Mouse (Mus musculus) urinary bladder, postnatal 36 days (tissue): ENCODE measurements around the gene Stk35.
"Not testable (repeated sequence)": the region's sequence is repeated elsewhere in the genome, so short reads cannot be mapped to it uniquely, and the experiment has no call there.

Source experiments
- DNase-seq, 2 experiments: peaks; one replicate each; pipeline ENCODE4 v3.0.0; 2022; ENCODE audit warnings: low spot score in 2 of 2, mixed read lengths in 1 of 2

Gene Stk35

DNA sequence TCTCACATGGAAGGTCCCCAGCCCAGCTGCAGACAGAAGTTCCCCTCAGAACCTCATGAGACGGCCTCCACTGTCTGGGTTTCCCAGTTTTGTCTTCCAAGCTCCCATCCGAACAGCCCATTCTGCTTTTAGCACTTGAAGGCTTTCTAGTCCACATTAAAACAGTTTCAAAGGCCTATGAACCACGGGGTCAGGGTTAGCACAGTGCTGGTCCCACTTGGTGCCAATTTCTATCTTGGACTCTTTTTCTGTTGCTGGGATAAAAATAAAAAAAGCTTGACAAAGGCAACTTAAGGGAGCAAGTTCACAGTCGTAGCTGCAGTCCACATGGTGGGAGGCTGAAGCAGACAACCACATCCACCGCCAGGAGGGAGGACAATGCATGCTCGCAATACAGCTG lies 34.6 kb downstream of the Stk35 start:
- DNase-seq = no peak

DNA sequence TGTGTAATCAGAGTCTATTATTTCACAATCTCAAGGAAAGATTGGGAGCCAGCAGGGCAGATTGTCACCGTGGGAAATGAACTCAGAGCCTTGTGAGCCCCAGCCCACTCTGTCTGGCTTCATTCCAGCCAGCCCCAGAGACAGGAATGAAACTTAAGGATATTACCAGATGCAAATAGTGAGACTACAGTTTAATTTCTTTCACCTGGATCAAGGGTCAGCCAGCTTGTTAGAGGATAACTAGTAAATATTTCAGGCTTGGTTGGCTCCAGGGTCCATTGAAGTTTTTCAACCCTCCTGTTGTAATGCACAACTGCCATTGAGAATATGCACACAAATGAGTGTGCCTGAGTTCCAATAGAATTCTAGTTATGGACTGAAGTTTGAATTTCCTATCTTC lies 36.6 kb downstream of the Stk35 start:
- DNase-seq = no peak

DNA sequence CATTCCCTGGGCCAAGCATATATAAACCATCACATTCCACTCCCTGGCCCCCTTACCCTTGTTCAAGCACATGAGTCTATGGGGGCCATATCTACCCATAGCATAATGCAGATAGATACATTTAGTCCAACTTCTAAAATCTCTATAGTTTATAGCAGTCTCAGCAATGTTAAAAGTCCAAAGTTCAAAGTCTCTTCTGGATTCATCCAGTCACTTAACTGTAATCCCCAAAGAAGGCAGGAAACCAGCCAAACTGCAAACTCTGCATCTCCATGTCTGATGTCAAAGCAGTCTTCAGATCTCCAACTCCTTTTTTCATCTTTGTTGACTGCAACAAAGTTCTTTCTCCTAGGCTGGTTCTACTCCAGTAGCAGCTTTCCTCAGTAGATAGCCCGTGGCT lies 38.0 kb downstream of the Stk35 start:
- DNase-seq = no peak

DNA sequence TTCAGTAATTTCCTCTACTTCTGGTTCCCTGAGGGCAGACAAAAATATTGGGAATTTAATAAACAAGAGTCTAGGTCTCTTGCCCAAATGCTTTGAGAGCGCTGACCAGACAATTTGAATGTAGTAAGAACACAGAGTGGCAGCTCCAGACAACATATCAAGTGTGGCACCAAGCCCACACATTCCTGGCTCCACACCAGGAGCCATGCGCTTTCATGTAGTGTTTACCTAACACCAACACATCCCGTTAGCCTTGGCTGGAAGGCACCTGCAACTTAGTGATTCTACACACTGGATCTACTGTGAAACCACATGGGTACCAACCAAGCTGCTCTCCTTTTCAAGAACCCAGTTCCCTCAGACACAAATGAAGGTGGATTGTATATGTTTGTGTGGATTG lies 45.5 kb downstream of the Stk35 start:
- no peak for DNase-seq

DNA sequence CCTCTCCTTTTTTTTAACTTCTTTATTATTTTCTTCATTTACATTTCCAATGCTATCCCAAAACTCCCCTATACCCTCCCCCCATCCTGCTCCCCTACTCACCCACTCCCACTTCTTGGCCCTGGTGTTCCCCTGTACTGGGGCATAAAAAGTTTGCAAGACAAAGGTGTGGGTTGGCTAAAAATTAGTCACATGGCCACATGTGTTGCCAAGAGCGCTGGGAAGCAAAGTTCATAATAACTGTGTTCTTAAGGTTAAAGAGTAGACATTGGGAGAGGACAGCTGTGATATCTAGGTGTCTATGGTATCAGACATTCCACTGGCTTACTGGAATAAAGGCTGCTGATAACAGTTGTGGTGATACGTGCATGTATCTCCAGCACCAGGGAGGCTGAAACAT lies 46.2 kb downstream of the Stk35 start:
- no peak for DNase-seq

DNA sequence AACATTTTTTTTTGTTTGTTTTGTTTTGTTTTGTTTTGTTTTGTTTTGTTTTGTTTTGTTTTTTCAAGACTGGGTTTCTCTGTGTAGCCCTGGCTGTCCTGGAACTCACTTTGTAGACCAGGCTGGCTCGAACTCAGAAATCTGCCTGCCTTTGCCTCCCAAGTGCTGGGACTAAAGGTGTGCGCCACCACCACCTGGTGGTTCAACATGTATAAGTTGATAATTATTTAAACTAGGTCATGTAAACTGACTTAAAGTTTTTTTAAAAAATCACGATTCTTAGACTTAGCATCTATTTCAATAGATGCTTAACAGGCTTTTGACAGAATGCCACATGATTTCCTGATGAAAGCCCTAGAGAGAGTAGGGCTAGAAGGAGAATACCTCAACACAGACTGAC lies 48.8 kb downstream of the Stk35 start:
- not testable (repeated sequence) for DNase-seq

DNA sequence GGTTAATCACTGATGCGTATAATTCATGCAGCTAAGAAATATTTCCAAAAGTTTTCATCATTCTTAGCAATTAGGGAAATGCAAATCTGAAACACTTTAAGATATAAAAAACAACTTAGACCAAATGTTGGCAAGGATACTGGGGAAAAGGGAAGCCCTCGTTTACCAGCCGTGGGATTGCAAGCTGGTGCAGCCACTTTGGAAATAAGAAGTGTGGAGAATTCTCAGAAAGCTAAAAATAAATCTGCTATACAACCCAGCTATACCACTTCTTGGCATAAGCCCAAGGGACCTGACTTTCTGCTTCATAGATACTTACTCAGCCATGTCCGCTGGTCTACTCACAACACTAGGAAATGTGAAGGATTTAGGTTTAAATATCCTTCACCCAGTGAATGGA lies 51.2 kb downstream of the Stk35 start:
- DNase-seq = no peak

DNA sequence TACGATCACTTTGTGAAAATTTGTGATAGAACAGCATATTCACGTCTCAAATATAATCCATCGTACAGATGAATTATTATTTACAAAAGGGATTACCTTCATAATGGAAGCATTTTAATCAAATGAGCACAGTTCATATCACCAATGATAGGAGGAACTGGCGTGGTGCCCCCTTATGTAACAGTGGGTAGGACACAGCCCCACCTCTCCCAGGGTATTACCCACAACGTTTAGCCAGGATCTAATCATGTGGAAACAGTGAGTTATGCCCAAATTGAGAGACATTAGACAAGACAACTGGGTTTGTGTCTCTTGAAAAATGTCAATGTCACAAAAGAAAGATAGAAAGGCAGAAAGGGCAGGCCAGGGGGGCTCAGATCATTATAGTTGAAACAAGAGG lies 62.9 kb downstream of the Stk35 start:
- no peak for DNase-seq

DNA sequence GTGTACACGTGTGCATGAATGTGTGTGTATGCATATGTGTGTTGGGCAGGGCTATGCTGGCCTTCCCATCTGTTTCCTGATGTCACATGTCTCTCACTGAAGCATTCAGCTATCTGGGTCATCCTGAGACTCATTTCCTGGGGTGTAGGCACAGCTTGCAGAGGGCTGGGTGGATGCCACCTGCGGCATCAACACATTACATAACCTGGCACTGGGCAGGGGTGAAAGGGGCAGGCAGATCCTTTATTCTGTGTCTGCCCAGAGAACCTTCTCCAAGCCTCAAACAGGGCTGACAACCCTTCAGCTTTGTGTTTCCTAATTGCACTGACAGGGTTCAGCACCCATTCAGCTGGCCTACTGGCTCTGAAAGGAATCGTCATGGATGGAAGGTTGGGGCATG lies 64.6 kb downstream of the Stk35 start:
- no peak for DNase-seq

DNA sequence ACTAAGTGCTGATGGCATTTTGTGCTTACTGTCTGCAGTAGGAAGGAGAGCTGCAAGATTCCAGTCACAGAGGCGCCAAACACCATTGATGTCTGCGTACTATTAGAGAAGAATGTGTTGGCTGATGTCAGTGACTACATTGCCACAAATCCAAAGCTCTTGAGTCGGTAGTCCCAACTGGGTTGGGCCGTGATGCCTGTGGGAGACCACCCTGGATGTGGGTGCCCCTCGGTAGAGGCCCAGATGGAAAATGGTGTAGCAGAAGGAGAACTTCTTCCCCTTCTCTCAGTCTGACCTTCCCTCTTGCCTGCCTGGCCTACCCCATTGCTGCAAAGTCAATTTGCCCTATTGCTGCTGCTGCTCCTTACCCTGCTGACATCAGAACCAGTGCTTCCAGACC lies 68.8 kb downstream of the Stk35 start:
- no peak for DNase-seq

DNA sequence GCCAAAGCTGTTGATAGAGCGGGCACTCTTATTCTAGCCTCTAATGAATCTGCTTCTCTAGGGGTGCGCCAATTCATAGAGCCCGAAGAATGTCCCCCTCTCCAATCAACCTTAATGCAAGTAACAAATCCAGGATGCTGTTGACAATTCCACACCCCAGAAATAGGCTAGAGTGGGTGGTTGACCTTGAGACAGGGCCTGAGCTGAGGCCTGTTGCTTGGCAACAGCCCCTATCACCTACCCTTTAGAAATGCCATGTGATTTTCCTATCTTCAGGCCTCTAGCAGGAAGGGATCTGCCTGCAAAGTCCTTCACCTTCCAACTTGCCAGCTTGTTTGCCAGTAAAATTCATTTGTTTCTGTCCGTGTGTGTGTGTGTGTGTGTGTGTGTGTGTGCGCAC lies 70.9 kb downstream of the Stk35 start:
- DNase-seq = no peak

DNA sequence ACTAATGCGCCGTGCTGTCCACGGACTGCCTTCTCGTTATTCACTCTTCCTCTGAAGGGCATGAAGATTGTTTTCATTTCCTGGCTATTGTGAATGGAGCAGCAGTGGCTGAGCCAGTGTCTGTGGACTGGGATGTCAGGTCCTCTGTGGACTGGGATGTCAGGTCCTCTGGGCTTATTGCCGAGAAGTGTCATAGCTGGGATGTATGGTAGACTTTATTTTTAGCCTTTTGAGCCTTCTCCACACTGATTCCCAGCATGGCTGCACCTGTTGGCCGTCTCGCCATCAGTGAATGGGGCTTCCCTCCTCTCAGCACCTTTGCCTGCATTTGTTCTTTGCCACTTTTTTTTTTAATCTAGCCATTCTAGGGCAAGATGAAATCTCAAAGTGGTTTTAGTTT lies 71.8 kb downstream of the Stk35 start:
- DNase-seq = no peak

DNA sequence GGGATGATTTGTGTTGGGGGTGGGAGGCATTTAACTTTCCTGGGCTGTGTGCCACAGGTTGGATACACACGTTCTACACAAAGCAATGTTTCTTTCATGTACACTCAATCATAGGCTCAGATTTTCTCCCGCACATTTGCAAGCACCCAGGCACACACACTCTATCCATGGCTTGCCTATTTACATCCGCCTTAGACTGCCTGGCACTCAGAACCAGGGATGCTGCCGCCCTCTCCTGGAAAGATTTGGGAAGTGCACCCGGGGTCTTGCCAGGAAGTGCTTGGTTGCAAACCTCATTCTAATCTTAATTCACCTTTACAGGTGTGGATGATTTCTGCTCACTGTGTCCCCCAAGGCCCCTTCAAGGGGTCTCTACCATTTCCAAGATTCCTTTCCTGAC lies 73.2 kb downstream of the Stk35 start:
- peak; percentile 77 to 80 for DNase-seq

DNA sequence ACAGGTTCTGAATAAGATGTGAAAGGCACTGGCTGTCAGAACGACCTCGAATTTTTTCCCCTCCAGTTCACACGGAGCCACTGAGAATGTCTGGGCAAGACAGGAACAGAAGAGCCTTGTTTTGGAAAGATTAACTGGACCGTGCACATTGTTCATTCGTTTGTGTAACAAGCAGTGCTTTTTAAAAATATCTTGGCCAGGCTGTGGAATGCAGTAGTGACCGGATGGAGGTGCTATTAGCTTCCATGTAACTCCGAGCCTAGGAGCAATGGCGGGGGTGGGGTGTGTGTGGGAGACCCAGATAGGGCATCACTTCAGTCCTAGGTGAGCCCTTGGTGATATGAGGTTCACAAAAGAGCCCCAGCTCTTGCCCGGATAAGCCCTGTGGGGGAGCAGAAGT lies 73.8 kb downstream of the Stk35 start:
- DNase-seq = no peak

DNA sequence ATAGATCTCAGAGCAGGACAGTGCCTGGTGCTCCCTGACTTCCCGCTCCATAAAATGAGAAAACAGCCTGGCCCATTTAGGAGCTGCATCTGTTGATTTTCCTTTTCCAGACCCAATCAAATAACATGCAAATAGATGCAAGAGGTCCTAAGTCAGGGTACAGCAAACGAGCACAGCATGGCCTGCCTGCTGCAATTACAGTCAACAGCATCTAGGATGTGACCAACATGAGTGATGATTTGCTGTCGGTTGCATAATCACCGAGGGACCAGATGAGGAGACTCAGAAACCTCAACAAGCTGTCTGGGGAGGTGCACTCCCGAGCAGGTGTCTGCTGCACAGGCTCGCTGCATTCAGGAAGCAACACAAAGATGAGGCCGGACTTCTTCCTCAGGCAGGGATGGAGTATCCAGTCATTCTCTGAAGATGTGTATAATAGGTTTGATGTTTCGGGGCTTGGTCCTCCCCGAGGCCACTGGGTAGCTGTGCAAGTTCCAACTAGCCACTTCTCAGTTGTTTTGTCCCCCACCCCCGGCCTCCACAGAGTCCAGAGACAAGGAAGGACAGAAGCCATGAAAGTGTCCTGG lies 74.3 kb downstream of the Stk35 start:
- DNase-seq = no peak

DNA sequence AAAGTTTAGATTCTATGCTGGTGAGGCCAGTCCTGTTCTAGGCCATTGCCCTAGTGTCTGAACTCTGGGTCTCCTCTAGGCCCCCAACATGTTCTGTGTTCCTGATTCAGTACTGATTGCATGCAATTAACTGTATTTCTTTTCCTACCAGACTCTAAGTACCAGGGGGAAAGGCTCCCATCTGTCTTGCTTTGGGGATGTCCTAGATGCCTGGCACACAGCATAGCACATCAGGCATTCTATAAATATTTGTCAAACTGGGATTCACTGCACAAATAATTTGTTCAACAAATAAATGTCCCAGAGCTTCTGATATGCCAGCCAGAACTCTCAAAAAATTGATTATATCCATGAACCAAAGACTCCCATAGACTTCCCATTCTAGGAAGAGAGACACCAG lies 76.6 kb downstream of the Stk35 start:
- no peak for DNase-seq

DNA sequence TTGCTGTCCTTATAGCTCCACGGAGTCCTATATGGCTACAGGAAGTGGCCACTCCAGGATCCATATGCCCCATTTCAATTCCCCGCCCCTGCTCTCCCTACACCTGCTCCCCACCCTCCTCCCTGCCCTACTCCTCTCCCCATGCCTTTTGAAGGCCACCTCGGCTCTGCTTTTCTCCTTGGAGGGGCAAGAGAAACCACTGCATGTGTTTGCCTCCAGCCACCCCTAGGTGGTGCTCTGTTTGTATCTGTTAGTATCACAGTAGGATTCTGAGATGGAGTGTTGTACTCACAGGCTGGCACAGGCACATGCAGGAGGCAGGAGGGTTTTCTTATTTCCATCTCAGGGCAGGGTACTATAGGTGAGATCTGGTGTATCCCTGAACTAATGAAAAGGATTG lies 79.5 kb downstream of the Stk35 start:
- peak; percentile 28 to 30 for DNase-seq

DNA sequence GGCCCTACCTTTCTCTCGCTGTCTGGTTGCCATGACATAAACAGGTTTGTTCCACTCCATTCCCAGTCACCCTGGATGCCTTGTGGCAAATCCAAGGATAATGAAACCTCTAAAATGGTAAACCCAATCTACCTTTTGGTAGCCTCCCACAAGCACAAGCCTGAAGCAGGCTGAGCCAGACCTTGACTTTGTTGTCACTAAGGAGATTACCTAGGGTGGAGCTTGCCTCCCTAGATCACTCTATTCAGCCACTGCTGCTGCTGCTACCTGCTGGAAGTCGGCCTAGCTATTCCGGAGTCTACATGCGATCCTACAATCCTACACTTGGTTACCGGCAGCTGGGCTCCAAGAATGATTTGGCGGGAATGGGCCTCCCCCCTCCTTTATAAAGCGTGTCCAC lies 79.9 kb downstream of the Stk35 start:
- DNase-seq = no peak

DNA sequence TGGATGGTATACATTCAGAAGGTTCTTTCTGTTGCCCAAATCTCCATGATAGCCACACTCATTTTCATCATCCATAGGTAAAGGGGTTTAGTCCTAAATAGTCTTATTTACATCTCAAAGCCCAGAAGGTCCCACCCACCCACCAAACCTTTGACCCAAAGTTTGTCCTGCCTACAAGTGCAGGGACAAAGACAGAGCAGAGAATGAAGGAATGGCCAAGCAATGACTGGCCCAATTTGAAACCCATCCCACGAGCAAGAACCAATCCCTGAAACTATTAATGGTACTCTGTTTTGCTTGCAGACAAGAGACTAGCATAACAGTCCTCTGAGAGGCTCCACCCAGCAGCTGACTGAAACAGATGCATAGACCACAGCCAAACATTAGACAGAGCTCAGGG lies 81.6 kb downstream of the Stk35 start:
- no peak for DNase-seq
